In the genomic region with DNA sequence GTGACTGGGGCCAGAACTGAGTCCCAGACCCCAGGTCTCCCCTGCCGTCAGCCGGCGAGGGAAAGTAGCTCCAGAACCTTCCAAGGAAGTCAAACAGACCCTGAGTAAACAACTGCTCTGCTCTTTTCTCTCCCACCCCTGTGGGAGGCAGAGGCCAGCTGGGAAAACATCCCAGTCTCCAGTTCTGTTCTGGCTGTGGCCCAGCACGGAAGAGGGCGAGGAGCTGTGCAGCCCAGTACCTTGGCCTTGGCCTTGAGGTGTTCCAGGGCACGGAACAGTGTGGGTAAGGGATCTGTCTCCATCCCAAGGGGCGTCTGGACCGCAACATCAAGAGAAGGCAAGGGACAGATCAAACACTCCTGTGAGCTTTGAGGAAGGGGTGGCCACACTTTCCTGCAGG, we compare ENCODE assay signal across 9 mouse cellular contexts. TPM values are rescaled to one million over a fixed set of nuclear protein-coding genes. Genes with fewer than 3 reads are reported as not detected.
DNase-seq lines count a peak whose midpoint lies in the region; ATAC-seq and TF ChIP-seq lines count a peak whose summit lies in the region.
"Had no signal": no experiment of that assay in that cellular context is flagged by ENCODE, and none has a peak within 500 bp of the region (broad histone marks: within the 10 kb centered on the region; RNA-seq: fewer than 3 reads in every experiment).

No protein-coding gene starts in this region.

- H3K9me3 ChIP-seq in embryonic facial prominence, embryonic 10.5 days = no peaks in the 10 kb centered on the region
- no peaks in the 10 kb centered on the region for H3K9me3 ChIP-seq in lung, postnatal 0 days (ENCODE audit: low read length)

- no peak overlapping the region for H3K4me3 ChIP-seq in embryonic facial prominence, embryonic 10.5 days
- no peak overlapping the region for H3K4me3 ChIP-seq in lung, postnatal 0 days (ENCODE audit: low read depth, low read length)
- no peak overlapping the region for H3K4me3 ChIP-seq in cerebellum, adult 2 months (replicated peaks; ENCODE audit: insufficient read depth, low read depth, low read length)

- no peak for TF ChIP-seq CTCF in lung, postnatal 0 days (IDR thresholded peaks at IDR 0.05)
- no peak for TF ChIP-seq CTCF in cerebellum, adult 2 months (IDR thresholded peaks at IDR 0.05; ENCODE audit: borderline replicate concordance, insufficient read depth, low read depth, low read length)

- H3K4me2 ChIP-seq in lung, postnatal 0 days (replicated peaks; ENCODE audit: low read depth, low read length) = no peak overlapping the region

- H3K4me1 ChIP-seq in embryonic facial prominence, embryonic 10.5 days = peaks cover 27% of the 10 kb centered on the region
- peaks cover 9% of the 10 kb centered on the region for H3K4me1 ChIP-seq in lung, postnatal 0 days (ENCODE audit: insufficient read depth, low read depth, low read length)
- no peaks in the 10 kb centered on the region for H3K4me1 ChIP-seq in cerebellum, adult 2 months (ENCODE audit: control insufficient read depth, insufficient read depth, low read length)

- TF ChIP-seq POLR2A in cerebellum, adult 2 months (IDR thresholded peaks at IDR 0.05; ENCODE audit: borderline replicate concordance, insufficient read depth, low read length) = no peak

- H3K36me3 ChIP-seq in embryonic facial prominence, embryonic 10.5 days (replicated peaks) = no peaks in the 10 kb centered on the region
- no peaks in the 10 kb centered on the region for H3K36me3 ChIP-seq in lung, postnatal 0 days (ENCODE audit: insufficient read depth, low read length)

- intact Hi-C loops in heart, postnatal 36 days (cut with DNase I) = no loop called here
- intact Hi-C loops in left cerebral cortex, postnatal 25 days (cut with DNase I) = loop anchor here (5.0 kb wide), 1 partner anchor 205 kb away; no protein-coding TSS in a partner anchor

- peak; percentile 63 for DNase-seq in adrenal gland, postnatal 14 days
- DNase-seq in embryonic facial prominence, embryonic 10.5 days (ENCODE audit: low spot score) = no peak
- DNase-seq in heart, postnatal 36 days = peak; percentile 58 to 63
- peak; percentile 84 for DNase-seq in lung, postnatal 0 days (ENCODE audit: low spot score)
- no peak for DNase-seq in cerebellum, adult 2 months
- DNase-seq in left cerebral cortex, postnatal 25 days (ENCODE audit: low spot score in 2 of 2) = no peak
- no peak for DNase-seq in embryo, embryonic 9.5 days (ENCODE audit: extremely low spot score)
- no peak for DNase-seq in cerebellum, adult 9-11 months
- DNase-seq: liver had no signal

- peak; percentile 67 for ATAC-seq in lung, postnatal 0 days

- no peak overlapping the region for H3K9ac ChIP-seq in lung, postnatal 0 days (replicated peaks; ENCODE audit: low read depth)

- H3K27me3 ChIP-seq in embryonic facial prominence, embryonic 10.5 days (replicated peaks; ENCODE audit: low read depth, poor library complexity, severe bottlenecking) = no peaks in the 10 kb centered on the region
- no peaks in the 10 kb centered on the region for H3K27me3 ChIP-seq in lung, postnatal 0 days (replicated peaks; ENCODE audit: insufficient read depth, low read length)
- H3K27me3 ChIP-seq in cerebellum, adult 2 months (ENCODE audit: control insufficient read depth, insufficient read depth, low read length) = no peaks in the 10 kb centered on the region

- no peak for TF ChIP-seq EP300 in lung, postnatal 0 days (IDR thresholded peaks at IDR 0.05)

- peak overlapping the region; percentile 48 for H3K27ac ChIP-seq in embryonic facial prominence, embryonic 10.5 days (replicated peaks)
- H3K27ac ChIP-seq in lung, postnatal 0 days (ENCODE audit: low read length) = peak overlapping the region; percentile 84
- no peak overlapping the region for H3K27ac ChIP-seq in cerebellum, adult 2 months (ENCODE audit: insufficient read depth, low read length)

- 70% methylated on average over 8 of the region's 8 CpGs for WGBS in embryonic facial prominence, embryonic 10.5 days
- 10% methylated on average over 8 of the region's 8 CpGs for WGBS in lung, postnatal 0 days
- WGBS in cerebellum, adult 2 months = 55% methylated on average over 8 of the region's 8 CpGs

RNA-seq across cellular contexts. Expression of gene Slc7a5, which starts 14.6 kb away (rescaled TPM):
- 41.4 and 46.8 TPM in 2 replicates for total RNA-seq in adrenal gland, postnatal 14 days (2021)
- 18.7 and 21.0 TPM in 2 replicates for polyA plus RNA-seq in embryonic facial prominence, embryonic 10.5 days (2016; fragmentation: Nextera tagmentation; extraction: Ambion mirVana)
- total RNA-seq in heart, postnatal 36 days (2021) = 1 to 10 TPM; 3.1 to 3.6 TPM
- polyA plus RNA-seq in lung, postnatal 0 days (2015; fragmentation: Nextera tagmentation; extraction: Ambion mirVana) = 4.3 and 7.5 TPM in 2 replicates
- 70.7 and 78.0 TPM in 2 replicates for polyA plus RNA-seq in cerebellum, adult 2 months (2012; rRNA removed)
- 10 to 100 TPM; 65.8 to 76.2 TPM for total RNA-seq in left cerebral cortex, postnatal 25 days (2021)

RNA-seq across cellular contexts. Expression of gene Car5a, which starts 22.6 kb away (rescaled TPM):
- 0.30 and 6.4 TPM in 2 replicates for total RNA-seq in adrenal gland, postnatal 14 days (2021)
- not detected in 2 replicates for polyA plus RNA-seq in embryonic facial prominence, embryonic 10.5 days (2016; fragmentation: Nextera tagmentation; extraction: Ambion mirVana)
- not detected for total RNA-seq in heart, postnatal 36 days (2021)
- polyA plus RNA-seq in lung, postnatal 0 days (2015; fragmentation: Nextera tagmentation; extraction: Ambion mirVana) = 0.37 and 0.61 TPM in 2 replicates
- 0.44 and 0.59 TPM in 2 replicates for polyA plus RNA-seq in cerebellum, adult 2 months (2012; rRNA removed)
- not detected for total RNA-seq in left cerebral cortex, postnatal 25 days (2021)

RNA-seq across cellular contexts. Expression of gene Banp, which starts 27.4 kb away (rescaled TPM):
- total RNA-seq in adrenal gland, postnatal 14 days (2021) = 30.4 and 31.2 TPM in 2 replicates
- polyA plus RNA-seq in embryonic facial prominence, embryonic 10.5 days (2016; fragmentation: Nextera tagmentation; extraction: Ambion mirVana) = 55.2 and 64.8 TPM in 2 replicates
- total RNA-seq in heart, postnatal 36 days (2021) = 10 to 100 TPM in 1 of 2 experiments, 1 to 10 TPM in 1; 8.5 to 19.2 TPM
- polyA plus RNA-seq in lung, postnatal 0 days (2015; fragmentation: Nextera tagmentation; extraction: Ambion mirVana) = 17.1 and 30.7 TPM in 2 replicates
- 64.3 and 67.1 TPM in 2 replicates for polyA plus RNA-seq in cerebellum, adult 2 months (2012; rRNA removed)
- 10 to 100 TPM; 36.5 to 58.6 TPM for total RNA-seq in left cerebral cortex, postnatal 25 days (2021)

Comparison
In these comparisons a context has a peak if more than half of its experiments do, and no peak if none do; other contexts are left out.
1. DNase-seq: peak in adrenal gland, postnatal 14 days (single experiment), heart, postnatal 36 days (2 of 2) and lung, postnatal 0 days (single experiment); none in embryonic facial prominence, embryonic 10.5 days (single experiment), cerebellum, adult 2 months (0 of 2), left cerebral cortex, postnatal 25 days (0 of 2), embryo, embryonic 9.5 days (single experiment) and cerebellum, adult 9-11 months (single experiment).